Mouse (Mus musculus) forebrain, embryonic 12.5 days (tissue): ENCODE measurements around the gene Inf2. TPM values are rescaled to one million over a fixed set of nuclear protein-coding genes. Genes with fewer than 3 reads are reported as not detected.
A peak's percentile ranks its signal among the peaks of the same experiment; 100 is the strongest.

Experiments
- ATAC-seq: fragments of 200-750 bp; cut with Nextera tagmentation; 2 replicates; pipeline ENCODE4 v1.8.0; 2017; ENCODE audit warnings: moderate TSS enrichment; ENCODE audit not compliant: low FRiP score
- H3K27ac ChIP-seq: fragments of 300-500 bp; sonication (generic); 2 replicates; pipeline ENCODE4 v1.5.1; 2016; ENCODE audit warnings: mild to moderate bottlenecking
- H3K27me3 ChIP-seq: fragments of 300-500 bp; sonication (generic); 2 replicates; pipeline ENCODE4 v1.6.1; 2016; ENCODE audit warnings: mild to moderate bottlenecking
- H3K36me3 ChIP-seq: fragments of 300-500 bp; sonication (generic); replicated peaks from 2 replicates; pipeline ENCODE4 v1.6.1; 2016; ENCODE audit warnings: mild to moderate bottlenecking
- H3K4me1 ChIP-seq: fragments of 300-500 bp; sonication (generic); 2 replicates; pipeline ENCODE4 v1.6.1; 2016
- H3K4me2 ChIP-seq: fragments of 300-500 bp; sonication (generic); 2 replicates; pipeline ENCODE4 v1.6.1; 2016; ENCODE audit warnings: mild to moderate bottlenecking, moderate library complexity
- H3K4me3 ChIP-seq: fragments of 300-500 bp; sonication (generic); replicated peaks from 2 replicates; pipeline ENCODE4 v1.5.1; 2016; ENCODE audit warnings: mild to moderate bottlenecking
- H3K9ac ChIP-seq: fragments of 300-500 bp; sonication (generic); 2 replicates; pipeline ENCODE4 v1.6.1; 2016; ENCODE audit warnings: mild to moderate bottlenecking
- H3K9me3 ChIP-seq: fragments of 300-500 bp; sonication (generic); 2 replicates; pipeline ENCODE4 v1.6.1; 2016
- WGBS: fragments of 180-500 bp; shearing (Covaris S2); methylation state at CpG from one replicate; pipeline ENCODE4 v1.1.7; 2016; 5-methylcytosine and 5-hydroxymethylcytosine counted together
- polyA plus RNA-seq: library from polyadenylated mRNA; unstranded; fragments of >200 nt; fragmentation: Nextera tagmentation; extraction: Ambion mirVana; gene quantifications from 2 replicates; pipeline ENCODE4 v1.2.1, GENCODE M21; 2016

The Inf2 gene
- polyA plus RNA-seq, 1 experiment from 2014 or later: 1.3 TPM

DNA sequence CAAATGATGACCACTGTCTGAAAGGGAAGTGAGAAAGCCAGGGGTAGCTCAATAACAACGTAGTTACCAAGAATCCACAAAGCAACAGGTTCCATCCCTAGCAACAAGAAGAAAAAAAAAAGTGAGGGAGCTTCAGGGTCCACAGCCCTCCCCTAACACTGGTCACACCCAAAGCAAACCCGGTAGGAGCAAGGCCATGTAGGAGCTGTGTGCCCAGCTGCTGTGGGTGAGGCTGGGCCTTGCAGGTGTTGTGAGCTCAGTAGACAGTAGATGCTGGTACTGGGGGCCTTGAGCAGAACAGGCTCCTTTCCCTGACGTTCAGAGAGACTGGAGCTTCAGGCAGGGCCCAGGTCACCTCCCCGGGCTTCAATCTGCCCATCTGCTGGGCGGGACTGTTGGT lies 36.1 kb upstream of the Inf2 start:
- WGBS: 59% methylated on average over 5 of the region's 5 CpGs
- 0 out of 2 replicates have a peak, but pooled peaks cover 3% of the 10 kb centered on the region for H3K27me3 ChIP-seq

DNA sequence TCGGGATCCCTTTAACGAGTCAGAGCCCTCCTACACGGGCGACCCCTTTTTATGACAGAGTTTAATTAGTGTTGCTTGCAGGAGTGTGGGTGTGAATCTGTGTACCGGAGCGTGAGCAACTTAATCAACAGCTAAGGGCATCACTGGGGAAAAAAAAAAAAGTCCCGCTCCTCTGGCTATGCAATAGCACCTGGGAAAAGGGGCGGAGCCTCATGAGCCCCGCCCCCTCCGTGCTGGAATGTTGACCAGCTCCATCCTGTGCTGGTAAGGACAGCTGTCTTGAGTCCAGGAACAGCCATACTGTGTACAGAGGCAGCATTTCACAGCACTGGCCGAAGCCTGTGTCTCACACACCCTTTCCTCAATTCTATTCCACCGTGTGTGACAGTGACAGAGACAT lies 33.7 kb upstream of the Inf2 start:
- H3K27ac ChIP-seq: no peak overlapping the region
- H3K4me2 ChIP-seq: no peak overlapping the region
- WGBS: 27% methylated on average over 12 of the region's 12 CpGs
- H3K36me3 ChIP-seq: no peaks in the 10 kb centered on the region
- peaks cover 20% of the 10 kb centered on the region for H3K4me1 ChIP-seq
- 0 out of 2 replicates have a peak, but pooled peaks cover 3% of the 10 kb centered on the region for H3K27me3 ChIP-seq
- no peak overlapping the region for H3K4me3 ChIP-seq
- H3K9ac ChIP-seq: no peak overlapping the region
- no peaks in the 10 kb centered on the region for H3K9me3 ChIP-seq
- ATAC-seq: no peak

More for the DNA sequence above, 36.1 kb upstream of the Inf2 start:
- no peaks in the 10 kb centered on the region for H3K9me3 ChIP-seq
- H3K4me3 ChIP-seq: no peak overlapping the region
- H3K4me1 ChIP-seq: peaks cover 20% of the 10 kb centered on the region
- ATAC-seq: no peak
- no peak overlapping the region for H3K9ac ChIP-seq
- no peaks in the 10 kb centered on the region for H3K36me3 ChIP-seq
- no peak overlapping the region for H3K4me2 ChIP-seq
- H3K27ac ChIP-seq: no peak overlapping the region

DNA sequence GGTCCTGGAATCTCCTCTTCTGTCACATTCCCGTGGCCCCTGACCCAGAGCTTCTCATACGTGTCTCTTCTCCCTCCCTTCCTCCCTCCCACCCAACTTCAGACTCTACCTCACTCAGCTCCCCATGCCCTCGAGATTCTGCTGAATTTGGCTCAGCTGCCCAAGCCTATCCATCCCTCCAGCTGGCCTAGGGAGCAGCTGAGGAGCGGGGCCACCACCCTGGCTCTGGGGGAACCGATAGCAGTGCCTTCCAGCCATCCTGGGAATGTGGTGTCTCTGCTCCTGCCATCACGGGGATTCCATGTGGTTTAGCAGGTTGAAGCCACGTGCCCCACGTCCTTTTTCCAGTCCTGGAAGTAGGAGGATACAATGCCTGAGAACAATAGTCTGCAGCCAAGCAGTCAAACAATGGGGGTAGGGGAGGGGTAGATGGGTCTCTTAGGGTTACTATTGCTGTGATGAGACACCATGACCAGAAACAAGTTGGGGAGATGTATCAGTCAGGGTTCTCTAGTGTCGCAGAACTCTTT lies 32.0 kb upstream of the Inf2 start:
- Histone ChIP-seq H3K36me3 (no peaks in the 10 kb centered on the region), H3K9ac (no peak overlapping the region), H3K4me1 (peaks cover 18% of the 10 kb centered on the region), H3K27ac (no peak overlapping the region), H3K4me3 (no peak overlapping the region), H3K27me3 (0 out of 2 replicates have a peak, but pooled peaks cover 3% of the 10 kb centered on the region), H3K9me3 (no peaks in the 10 kb centered on the region), H3K4me2 (no peak overlapping the region)
- no peak for ATAC-seq
- 78% methylated on average over 9 of the region's 9 CpGs for WGBS

DNA sequence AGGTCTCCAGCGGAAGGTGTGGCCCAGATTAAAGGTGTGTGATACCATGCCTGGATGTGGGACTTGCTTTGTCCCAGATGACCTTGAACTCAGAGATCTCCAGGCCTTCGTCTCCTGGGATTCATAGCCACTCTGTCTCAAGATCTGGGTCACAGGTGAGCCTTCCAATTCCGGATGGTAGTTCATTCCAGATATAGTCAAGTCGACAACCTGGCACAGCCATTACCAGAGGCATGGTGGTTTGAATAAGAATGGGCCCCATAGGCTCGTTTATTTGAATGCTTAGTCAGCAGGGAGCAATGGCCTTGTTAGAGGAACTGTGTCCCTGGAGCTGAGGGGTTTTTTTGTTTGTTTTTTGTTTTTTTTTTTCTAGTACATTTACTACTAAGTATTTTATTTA lies 31.4 kb upstream of the Inf2 start:
- H3K4me2 ChIP-seq: no peak overlapping the region
- 79% methylated on average over 5 of the region's 5 CpGs for WGBS
- no peaks in the 10 kb centered on the region for H3K36me3 ChIP-seq
- H3K27me3 ChIP-seq: 0 out of 2 replicates have a peak, but pooled peaks cover 3% of the 10 kb centered on the region
- H3K9ac ChIP-seq: no peak overlapping the region
- H3K9me3 ChIP-seq: no peaks in the 10 kb centered on the region
- no peak for ATAC-seq
- peaks cover 12% of the 10 kb centered on the region for H3K4me1 ChIP-seq
- H3K4me3 ChIP-seq: no peak overlapping the region
- no peak overlapping the region for H3K27ac ChIP-seq

DNA sequence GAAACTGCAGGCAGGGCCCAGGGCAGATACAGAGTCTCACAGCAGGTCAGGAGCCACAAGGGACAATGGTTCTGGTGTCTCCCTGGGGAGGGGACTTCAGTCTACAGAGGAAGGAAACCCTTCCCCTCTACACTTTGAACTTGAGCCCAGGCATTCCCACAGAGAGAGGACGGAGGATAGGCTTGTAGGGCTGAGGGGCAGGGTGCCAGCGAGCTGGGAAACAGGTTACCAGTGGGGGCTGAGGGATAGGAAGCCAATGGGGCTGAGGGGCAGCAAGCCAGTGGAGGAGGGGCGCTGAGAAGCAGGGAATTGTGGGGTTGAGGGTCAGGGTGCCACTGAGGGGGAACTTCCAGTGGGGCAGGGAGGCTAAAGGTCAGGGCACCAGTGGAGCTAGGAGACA lies 29.4 kb upstream of the Inf2 start:
- no peak overlapping the region for H3K4me3 ChIP-seq
- no peak for ATAC-seq
- no peak overlapping the region for H3K9ac ChIP-seq
- 0 out of 2 replicates have a peak, but pooled peaks cover 2% of the 10 kb centered on the region for H3K4me1 ChIP-seq
- H3K9me3 ChIP-seq: no peaks in the 10 kb centered on the region
- no peaks in the 10 kb centered on the region for H3K36me3 ChIP-seq
- no peak overlapping the region for H3K4me2 ChIP-seq
- WGBS: 53% methylated on average over 3 of the region's 3 CpGs
- H3K27me3 ChIP-seq: no peaks in the 10 kb centered on the region
- no peak overlapping the region for H3K27ac ChIP-seq

DNA sequence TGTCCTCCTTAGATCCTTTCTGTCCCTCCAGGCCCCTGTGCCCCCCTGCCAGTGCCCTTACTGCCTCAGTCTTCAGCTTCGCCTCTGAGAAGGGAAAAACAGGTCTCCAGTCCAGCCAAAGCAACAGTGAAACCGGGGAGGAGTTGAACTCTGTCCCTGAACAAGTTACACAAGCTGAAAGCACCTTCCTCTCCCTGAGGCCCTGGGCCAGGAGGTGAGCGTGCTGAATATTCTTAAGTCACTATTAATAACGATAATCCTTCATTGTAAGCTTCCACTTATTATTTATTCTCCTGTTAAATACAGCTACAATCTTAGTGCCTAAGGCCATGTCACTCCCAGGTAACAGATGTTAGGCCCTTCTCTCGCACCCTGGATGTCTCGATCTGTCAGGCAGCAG lies 28.9 kb upstream of the Inf2 start:
- Histone ChIP-seq H3K4me3 (no peak overlapping the region), H3K27ac (no peak overlapping the region), H3K36me3 (no peaks in the 10 kb centered on the region), H3K9me3 (no peaks in the 10 kb centered on the region), H3K4me1 (0 out of 2 replicates have a peak, but pooled peaks cover 2% of the 10 kb centered on the region), H3K9ac (no peak overlapping the region), H3K27me3 (no peaks in the 10 kb centered on the region), H3K4me2 (no peak overlapping the region)
- WGBS: 68% methylated on average over 6 of the region's 6 CpGs
- no peak for ATAC-seq

DNA sequence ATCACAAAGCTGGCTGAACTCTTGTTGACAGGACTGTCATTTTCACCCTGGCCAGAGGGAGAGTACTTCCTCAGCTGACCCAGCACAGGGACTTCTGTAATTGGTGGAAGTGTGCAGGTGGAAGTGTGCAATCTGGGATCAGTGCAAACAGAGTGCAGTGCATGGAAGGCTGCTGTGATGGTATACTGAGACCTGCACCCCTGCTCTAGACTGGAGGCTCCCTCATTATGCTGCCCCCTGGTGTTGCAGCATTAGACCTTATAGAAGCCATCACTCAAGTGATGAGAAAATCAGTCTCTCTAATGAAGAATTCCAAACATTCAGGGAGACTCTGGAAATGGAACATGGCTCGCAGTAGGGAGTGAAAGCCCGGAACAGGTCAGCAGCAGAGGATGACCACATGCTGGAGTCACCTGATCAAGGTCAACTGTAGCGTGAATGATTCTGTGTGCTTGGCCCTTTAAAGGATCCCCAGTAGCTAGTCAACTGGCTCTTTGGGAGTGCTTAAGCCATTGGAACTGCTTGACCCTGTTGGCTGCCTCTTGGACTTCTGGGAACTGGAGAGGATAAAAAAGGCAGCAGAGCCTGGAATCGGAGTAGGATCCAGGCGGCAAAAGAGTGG lies 28.3 kb upstream of the Inf2 start:
- no peaks in the 10 kb centered on the region for H3K27me3 ChIP-seq
- no peak overlapping the region for H3K27ac ChIP-seq
- 42% methylated on average over 5 of the region's 5 CpGs for WGBS
- no peaks in the 10 kb centered on the region for H3K9me3 ChIP-seq
- H3K36me3 ChIP-seq: no peaks in the 10 kb centered on the region
- no peak overlapping the region for H3K4me3 ChIP-seq
- H3K9ac ChIP-seq: no peak overlapping the region
- no peak overlapping the region for H3K4me2 ChIP-seq
- 0 out of 2 replicates have a peak, but pooled peaks cover 7% of the 10 kb centered on the region for H3K4me1 ChIP-seq
- ATAC-seq: 0 out of 2 replicates have a peak, but pooled peaks have one; percentile 36

DNA sequence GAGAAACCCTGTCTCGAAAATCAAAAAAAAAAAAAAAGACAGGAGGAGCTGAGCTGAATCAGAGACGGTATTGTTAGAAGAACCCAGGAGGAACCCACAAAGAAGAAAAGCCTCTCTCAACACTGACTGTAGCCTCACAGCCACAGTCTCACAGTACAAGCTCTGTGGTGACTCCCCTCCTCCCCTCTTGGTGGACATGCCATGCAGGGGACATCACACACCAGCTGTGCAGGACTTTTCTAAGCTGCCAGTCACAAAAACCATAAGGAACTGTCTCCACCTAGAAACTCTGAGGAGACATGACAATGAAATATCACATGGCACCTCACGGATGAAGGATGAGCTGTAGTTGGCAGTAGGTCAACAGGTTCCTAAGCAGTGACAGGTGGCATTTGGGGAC lies 27.4 kb upstream of the Inf2 start:
- Histone ChIP-seq H3K36me3 (no peaks in the 10 kb centered on the region), H3K9me3 (no peaks in the 10 kb centered on the region), H3K4me3 (no peak overlapping the region), H3K4me1 (0 out of 2 replicates have a peak, but pooled peaks cover 7% of the 10 kb centered on the region), H3K9ac (no peak overlapping the region), H3K27ac (no peak overlapping the region), H3K27me3 (no peaks in the 10 kb centered on the region), H3K4me2 (no peak overlapping the region)
- 74% methylated on average over 3 of the region's 3 CpGs for WGBS
- ATAC-seq: no peak

DNA sequence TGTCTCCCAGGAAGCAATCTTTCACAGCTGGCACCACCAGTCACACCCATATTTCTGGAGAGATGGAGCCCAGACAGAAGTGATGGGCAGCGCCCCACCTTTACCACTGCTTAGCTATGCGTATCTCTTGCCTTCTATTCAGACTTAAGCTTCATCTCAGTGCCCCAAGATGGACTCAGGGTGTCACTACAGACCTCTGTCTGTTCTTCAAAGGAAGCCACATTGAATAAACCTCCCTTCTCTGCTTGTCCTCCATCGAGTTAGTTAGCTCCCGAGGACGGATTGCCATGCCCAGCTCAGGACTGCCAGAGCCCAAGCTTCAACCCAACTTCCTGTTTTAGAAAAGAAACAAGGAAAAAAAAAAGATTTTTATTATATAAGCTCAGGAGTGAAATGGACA lies 26.1 kb upstream of the Inf2 start:
- no peak overlapping the region for H3K27ac ChIP-seq
- no peaks in the 10 kb centered on the region for H3K27me3 ChIP-seq
- 75% methylated on average over 5 of the region's 5 CpGs for WGBS
- no peak overlapping the region for H3K4me3 ChIP-seq
- no peaks in the 10 kb centered on the region for H3K9me3 ChIP-seq
- H3K36me3 ChIP-seq: no peaks in the 10 kb centered on the region
- ATAC-seq: no peak
- no peak overlapping the region for H3K9ac ChIP-seq
- no peak overlapping the region for H3K4me2 ChIP-seq
- H3K4me1 ChIP-seq: 0 out of 2 replicates have a peak, but pooled peaks cover 7% of the 10 kb centered on the region

DNA sequence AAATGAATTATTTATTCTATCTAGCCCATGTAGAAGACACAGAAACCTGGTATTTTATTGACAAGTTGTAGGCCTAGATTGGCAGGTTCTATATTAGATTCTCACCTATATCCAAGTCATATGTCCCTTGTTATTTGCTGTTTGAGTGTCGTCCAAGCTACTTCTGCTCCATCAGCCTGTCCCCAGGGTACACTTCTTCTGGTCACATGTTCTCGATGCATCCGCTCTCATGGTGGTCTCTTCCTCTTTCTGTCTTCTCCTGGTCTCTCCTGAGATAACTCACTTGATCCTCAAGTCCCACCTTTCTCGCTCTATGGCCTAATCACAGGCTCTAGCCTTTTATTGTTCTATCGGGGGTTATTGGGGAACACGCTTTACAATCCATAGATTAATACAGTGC lies 25.6 kb upstream of the Inf2 start:
- Histone ChIP-seq H3K4me2 (no peak overlapping the region), H3K4me1 (0 out of 2 replicates have a peak, but pooled peaks cover 7% of the 10 kb centered on the region), H3K36me3 (no peaks in the 10 kb centered on the region), H3K27ac (no peak overlapping the region), H3K4me3 (no peak overlapping the region), H3K27me3 (no peaks in the 10 kb centered on the region), H3K9ac (no peak overlapping the region), H3K9me3 (no peaks in the 10 kb centered on the region)
- 90% methylated on average over 6 of the region's 6 CpGs for WGBS
- no peak for ATAC-seq

DNA sequence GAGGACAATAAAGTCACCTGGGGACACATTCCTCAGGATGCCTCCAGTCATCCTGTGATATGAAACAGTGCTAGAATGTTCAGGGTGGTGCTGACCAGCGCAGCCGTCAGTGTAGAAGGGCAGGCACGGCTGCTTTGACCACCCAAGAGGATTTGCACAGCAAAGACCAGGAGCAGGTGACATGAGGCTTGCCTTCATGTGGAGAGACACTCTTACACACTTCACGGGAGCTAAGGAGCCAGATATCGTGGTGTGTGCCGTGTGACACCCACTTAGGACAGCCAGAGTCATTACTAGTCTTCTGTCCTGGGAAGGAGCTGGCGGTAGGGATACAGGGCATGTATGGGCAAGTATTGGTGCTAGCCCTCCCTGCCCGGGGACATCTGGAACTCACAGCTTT lies 18.4 kb upstream of the Inf2 start:
- Histone ChIP-seq H3K9me3 (no peaks in the 10 kb centered on the region), H3K4me1 (0 out of 2 replicates have a peak, but pooled peaks cover 1% of the 10 kb centered on the region), H3K9ac (no peak overlapping the region), H3K36me3 (no peaks in the 10 kb centered on the region), H3K27me3 (no peaks in the 10 kb centered on the region), H3K4me2 (no peak overlapping the region), H3K27ac (no peak overlapping the region), H3K4me3 (no peak overlapping the region)
- no peak for ATAC-seq
- WGBS: 91% methylated on average over 8 of the region's 8 CpGs

DNA sequence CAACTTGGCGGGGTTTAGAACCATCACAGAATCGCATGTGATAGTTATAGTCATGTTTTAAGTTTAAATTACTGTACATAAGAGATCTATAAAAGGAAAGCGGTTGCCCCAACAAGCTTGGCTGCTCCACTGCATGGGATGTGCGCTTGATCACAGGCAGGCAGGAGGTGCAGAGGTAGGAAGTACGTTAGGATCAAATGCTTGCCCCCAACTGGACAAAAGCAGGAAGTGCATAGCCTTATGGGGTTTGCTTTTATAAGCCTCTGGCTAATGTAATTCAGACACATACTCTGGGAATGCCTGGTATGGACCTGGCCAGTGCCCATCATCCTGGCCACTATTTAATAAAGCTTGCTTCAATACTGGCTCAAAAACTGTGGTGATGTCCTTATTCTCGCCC lies 17.5 kb upstream of the Inf2 start:
- 65% methylated on average over 6 of the region's 6 CpGs for WGBS
- Histone ChIP-seq H3K4me1 (0 out of 2 replicates have a peak, but pooled peaks cover 2% of the 10 kb centered on the region), H3K9ac (no peak overlapping the region), H3K27ac (no peak overlapping the region), H3K27me3 (no peaks in the 10 kb centered on the region), H3K4me3 (no peak overlapping the region), H3K9me3 (no peaks in the 10 kb centered on the region), H3K4me2 (no peak overlapping the region), H3K36me3 (no peaks in the 10 kb centered on the region)
- no peak for ATAC-seq
